Mouse (Mus musculus) small intestine, adult 10 weeks (tissue): ENCODE results near the gene Pilra. TPM values are rescaled to one million over a fixed set of nuclear protein-coding genes. Genes with fewer than 3 reads are reported as not detected.

Source experiments
- polyA plus RNA-seq: library from polyadenylated mRNA; stranded (reverse); fragments of 350-450 nt; fragmentation: Illumina TruSeq; extraction: RNeasy Lipid Tissue Mini Kit (QIAGEN cat#74804); gene quantifications from one replicate; pipeline ENCODE4 v1.2.3, GENCODE M21; 2014; ENCODE audit warnings: low replicate concordance

The Pilra gene
- 4.7 TPM for polyA plus RNA-seq

DNA sequence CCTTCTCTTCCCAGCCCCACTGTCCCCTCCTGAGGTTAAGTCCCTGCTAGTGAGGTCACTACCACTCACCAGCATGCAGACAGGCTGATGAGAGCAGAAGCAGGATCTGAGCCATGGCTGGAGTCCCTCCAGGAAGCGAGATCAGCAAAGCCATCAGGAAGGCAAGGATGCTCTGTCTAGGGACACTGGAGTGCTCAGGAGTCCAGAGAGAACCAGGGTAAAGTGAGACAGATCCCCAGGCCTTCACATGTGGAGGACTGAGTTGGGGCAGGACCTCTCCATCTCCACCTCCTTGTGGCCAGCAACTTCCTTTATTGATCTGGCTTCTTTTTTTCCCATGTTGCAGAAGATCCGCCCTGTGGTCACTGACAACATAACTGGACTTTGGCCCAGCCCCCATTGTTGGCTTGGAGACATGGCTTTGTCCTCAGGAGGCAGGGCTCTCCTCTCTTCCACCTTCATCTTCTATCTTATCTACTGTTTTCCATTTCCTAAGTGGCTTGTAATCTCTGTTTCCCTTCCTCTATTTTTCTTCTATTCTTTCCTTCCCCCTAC, at the start of gene Pilra:
TSS of gene Pilra (minus strand) at position 316 of the 555 bp plus-strand sequence.

DNA sequence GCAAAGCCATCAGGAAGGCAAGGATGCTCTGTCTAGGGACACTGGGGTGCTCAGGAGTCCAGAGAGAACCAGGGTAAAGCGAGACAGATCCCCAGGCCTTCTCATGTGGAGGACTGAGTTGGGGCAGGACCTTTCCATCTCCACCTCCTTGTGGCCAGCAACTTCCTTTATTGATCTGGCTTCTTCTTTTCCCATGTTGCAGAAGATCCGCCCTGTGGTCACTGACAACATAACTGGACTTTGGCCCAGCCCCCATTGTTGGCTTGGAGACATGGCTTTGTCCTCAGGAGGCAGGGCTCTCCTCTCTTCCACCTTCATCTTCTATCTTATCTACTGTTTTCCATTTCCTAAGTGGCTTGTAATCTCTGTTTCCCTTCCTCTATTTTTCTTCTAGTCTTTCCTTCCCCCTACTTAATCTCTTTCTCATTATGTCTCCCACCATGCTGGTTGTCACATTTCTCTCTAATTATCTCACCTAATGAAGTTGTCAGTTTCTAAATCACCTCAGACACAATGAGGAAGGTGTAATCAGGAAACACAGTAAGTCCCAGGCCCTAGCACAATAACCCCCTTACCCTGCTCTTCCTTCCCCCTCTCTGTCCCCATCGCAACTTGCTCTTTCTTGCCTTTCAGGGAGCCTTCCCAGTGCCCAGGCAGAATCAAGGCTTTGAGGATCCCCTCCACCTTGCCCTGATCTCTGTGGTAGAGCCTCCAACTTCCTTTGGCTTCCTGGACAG, 35.7 kb upstream of the Pilra start, which contains the start of gene Pilrb2:
TSS of gene Pilrb2 (minus strand) at position 172 of the 737 bp plus-strand sequence.

DNA sequence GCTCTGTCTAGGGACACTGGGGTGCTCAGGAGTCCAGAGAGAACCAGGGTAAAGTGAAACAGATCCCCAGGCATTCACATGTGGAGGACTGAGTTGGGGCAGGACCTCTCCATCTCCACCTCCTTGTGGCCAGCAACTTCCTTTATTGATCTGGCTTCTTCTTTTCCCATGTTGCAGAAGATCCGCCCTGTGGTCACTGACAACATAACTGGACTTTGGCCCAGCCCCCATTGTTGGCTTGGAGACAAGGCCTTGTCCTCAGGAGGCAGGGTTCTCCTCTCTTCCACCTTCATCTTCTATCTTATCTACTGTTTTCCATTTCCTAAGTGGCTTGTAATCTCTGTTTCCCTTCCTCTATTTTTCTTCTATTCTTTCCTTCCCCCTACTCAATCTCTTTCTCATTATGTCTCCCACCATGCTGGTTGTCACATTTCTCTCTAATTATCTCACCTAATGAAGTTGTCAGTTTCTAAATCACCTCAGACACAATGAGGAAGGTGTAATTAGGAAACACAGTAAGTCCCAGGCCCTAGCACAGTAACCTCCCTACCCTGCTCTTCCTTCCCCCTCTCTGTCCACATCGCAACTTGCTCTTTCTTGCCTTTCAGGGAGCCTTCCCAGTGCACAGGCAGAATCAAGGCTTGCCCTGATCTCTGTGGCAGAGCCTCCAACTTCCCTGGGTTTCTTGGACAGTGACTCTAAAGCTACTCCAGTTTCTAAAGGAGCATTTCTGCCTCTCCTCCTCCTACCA, 22.1 kb upstream of the Pilra start, which contains the start of gene Pilrb1:
TSS of gene Pilrb1 (minus strand) at position 147 of the 751 bp plus-strand sequence.

GRCm38 (mm10) chr5:137787151-137787928, 48.7 kb downstream of the Pilra start, which contains the start of the genes Mepce and Zcwpw1:
Gene Mepce (minus strand): TSS chr5:137787655.
Gene Zcwpw1 (plus strand): TSS chr5:137787798.

GRCm38 (mm10) chr5:137778635-137779034, 57.4 kb downstream of the Pilra start, which contains the start of gene Ppp1r35:
Gene Ppp1r35 (plus strand): TSS chr5:137778849.

Other genes with a start within 250 kb of the Pilra start
- gene Mospd3, start 235.2 kb downstream of the Pilra start, polyA plus RNA-seq = not detected
- gene Pcolce, start 222.5 kb downstream of the Pilra start, polyA plus RNA-seq = 1.5 TPM
- not detected for gene Fbxo24, start 207.3 kb downstream of the Pilra start, polyA plus RNA-seq
- 0.30 TPM for gene Lrch4, start 207.2 kb downstream of the Pilra start, polyA plus RNA-seq
- not detected for gene Gm20605, start 207.1 kb downstream of the Pilra start, polyA plus RNA-seq
- not detected for gene Sap25, start 194.9 kb downstream of the Pilra start, polyA plus RNA-seq
- gene Irs3, start 190.6 kb downstream of the Pilra start, polyA plus RNA-seq = not detected
- 2.0 TPM for gene Agfg2, start 151.6 kb downstream of the Pilra start, polyA plus RNA-seq
- gene Nyap1, start 94.7 kb downstream of the Pilra start, polyA plus RNA-seq = 0.22 TPM
- 1.5 TPM for gene Tsc22d4, start 90.6 kb downstream of the Pilra start, polyA plus RNA-seq
- not detected for gene Ppp1r35, start 57.4 kb downstream of the Pilra start, polyA plus RNA-seq
- 6.3 TPM for gene Mepce, start 48.6 kb downstream of the Pilra start, polyA plus RNA-seq
- 2.7 TPM for gene Zcwpw1, start 48.5 kb downstream of the Pilra start, polyA plus RNA-seq
- gene Pilrb1, start 21.8 kb upstream of the Pilra start, polyA plus RNA-seq = 8.6 TPM
- 6.1 TPM for gene Pilrb2, start 35.5 kb upstream of the Pilra start, polyA plus RNA-seq
- 3,790 TPM for gene Cyp3a13, start 85.3 kb upstream of the Pilra start, polyA plus RNA-seq
- gene Gjc3, start 126.8 kb upstream of the Pilra start, polyA plus RNA-seq = 0.45 TPM
- gene Azgp1, start 145.2 kb upstream of the Pilra start, polyA plus RNA-seq = 0.37 TPM
- gene Smok3a, start 185.0 kb upstream of the Pilra start, polyA plus RNA-seq = not detected
- gene Smok3b, start 185.1 kb upstream of the Pilra start, polyA plus RNA-seq = not detected
- gene Smok3c, start 216.9 kb upstream of the Pilra start, polyA plus RNA-seq = not detected
- 27.6 TPM for gene Zkscan1, start 248.8 kb upstream of the Pilra start, polyA plus RNA-seq